Mouse (Mus musculus) ES-Bruce4 (cell line): ENCODE measurements around the gene Prss35. TPM values are rescaled to one million over a fixed set of nuclear protein-coding genes. Genes with fewer than 3 reads are reported as not detected.

Experiments used
- H3K27ac ChIP-seq: 2 replicates; pipeline ENCODE4 v1.5.1; 2012; ENCODE audit warnings: low read length, inconsistent platforms; ENCODE audit not compliant: insufficient read depth
- H3K27me3 ChIP-seq: 2 replicates; pipeline ENCODE4 v1.6.1; 2012; ENCODE audit warnings: mild to moderate bottlenecking, low read length, inconsistent platforms; ENCODE audit not compliant: control insufficient read depth, poor library complexity, insufficient read depth, severe bottlenecking
- H3K36me3 ChIP-seq: 2 replicates; pipeline ENCODE4 v1.6.1; 2012; ENCODE audit warnings: inconsistent platforms, mild to moderate bottlenecking, low read length, moderate library complexity; ENCODE audit not compliant: control insufficient read depth, poor library complexity, insufficient read depth, severe bottlenecking
- H3K4me1 ChIP-seq: one replicate; pipeline ENCODE4 v1.8.1; 2011; ENCODE audit warnings: low read length; ENCODE audit not compliant: control insufficient read depth, insufficient read depth
- H3K4me3 ChIP-seq: 2 replicates; pipeline ENCODE4 v1.5.1; 2011; ENCODE audit warnings: low read depth, mild to moderate bottlenecking, low read length
- H3K9ac ChIP-seq: 2 replicates; pipeline ENCODE4 v1.6.1; 2012; ENCODE audit warnings: low read depth, mild to moderate bottlenecking, inconsistent platforms; ENCODE audit not compliant: poor library complexity, severe bottlenecking
- H3K9me3 ChIP-seq: replicated peaks from 2 replicates; pipeline ENCODE4 v1.6.1; 2012; ENCODE audit warnings: mild to moderate bottlenecking, low read length, inconsistent platforms; ENCODE audit not compliant: control insufficient read depth, poor library complexity, insufficient read depth, severe bottlenecking
- CTCF ChIP-seq: IDR thresholded peaks from one replicate; pipeline ENCODE4 v1.8.1; 2011; ENCODE audit warnings: low read depth, low read length
- EP300 ChIP-seq: IDR thresholded peaks from 2 replicates; pipeline ENCODE4 v1.6.1; 2011; ENCODE audit warnings: low read depth, low read length; ENCODE audit not compliant: insufficient read depth
- POLR2A ChIP-seq: IDR thresholded peaks from one replicate; pipeline ENCODE4 v1.8.1; 2011; ENCODE audit warnings: low read length; ENCODE audit not compliant: insufficient read depth
- polyA plus RNA-seq: library from polyadenylated mRNA; stranded (reverse); fragments of >200 nt; gene quantifications from 2 replicates; pipeline ENCODE4 v1.2.4, GENCODE M21; 2011; ENCODE audit warnings: low read depth; ENCODE audit not compliant: missing spikeins, insufficient read depth, insufficient read length

Prss35 gene
- polyA plus RNA-seq, 1 experiment = 0.18 TPM

DNA sequence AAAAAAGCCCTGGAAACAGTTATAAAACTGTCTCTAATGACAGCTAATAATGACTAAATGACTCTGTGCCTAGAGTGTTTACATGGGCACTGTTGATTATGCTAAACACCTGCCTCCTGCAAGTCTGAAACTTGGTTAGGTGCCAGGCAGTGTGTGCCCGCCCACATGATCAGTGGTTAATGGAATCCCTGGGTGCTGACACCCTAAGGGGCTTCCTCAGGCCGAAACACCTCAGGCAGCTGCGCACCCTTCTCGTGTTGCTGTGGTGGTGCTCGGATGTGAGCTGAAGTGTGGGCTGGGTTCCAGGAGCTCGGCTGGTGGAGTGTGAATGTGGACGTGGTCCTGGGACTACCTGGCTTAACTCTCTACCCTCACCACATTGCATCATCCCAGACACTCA, 33.9 kb downstream of the Prss35 start:
- no peaks in the 10 kb centered on the region for H3K4me1 ChIP-seq
- no peak overlapping the region for H3K4me3 ChIP-seq
- H3K27ac ChIP-seq = no peak overlapping the region

GRCm38 (mm10) chr9:86778212-86778611, 34.8 kb downstream of the Prss35 start:
- Histone ChIP-seq H3K9ac (no peak overlapping the region), H3K27me3 (no peaks in the 10 kb centered on the region), H3K4me1 (no peaks in the 10 kb centered on the region), H3K9me3 (no peaks in the 10 kb centered on the region), H3K4me3 (no peak overlapping the region), H3K36me3 (no peaks in the 10 kb centered on the region), H3K27ac (no peak overlapping the region)
- TF ChIP-seq CTCF = no peak
- no peak for TF ChIP-seq POLR2A
- TF ChIP-seq EP300 = no peak

More for the DNA sequence above, 33.9 kb downstream of the Prss35 start:
- Histone ChIP-seq H3K9me3 (no peaks in the 10 kb centered on the region), H3K27me3 (no peaks in the 10 kb centered on the region), H3K36me3 (no peaks in the 10 kb centered on the region), H3K9ac (no peak overlapping the region)
- no peak for TF ChIP-seq POLR2A
- TF ChIP-seq EP300 = no peak
- no peak for TF ChIP-seq CTCF

GRCm38 (mm10) chr9:86781426-86781825, 38.0 kb downstream of the Prss35 start:
- H3K9me3 ChIP-seq = no peaks in the 10 kb centered on the region
- TF ChIP-seq EP300 (no peak), POLR2A (no peak), CTCF (no peak)
- no peaks in the 10 kb centered on the region for H3K27me3 ChIP-seq

GRCm38 (mm10) chr9:86782836-86783235, 39.4 kb downstream of the Prss35 start:
- H3K9me3 ChIP-seq = no peaks in the 10 kb centered on the region
- H3K4me3 ChIP-seq = no peak overlapping the region
- H3K36me3 ChIP-seq = no peaks in the 10 kb centered on the region
- no peaks in the 10 kb centered on the region for H3K4me1 ChIP-seq
- TF ChIP-seq CTCF (no peak), POLR2A (no peak), EP300 (no peak)
- no peak overlapping the region for H3K27ac ChIP-seq
- H3K27me3 ChIP-seq = no peaks in the 10 kb centered on the region
- H3K9ac ChIP-seq = no peak overlapping the region

More at GRCm38 (mm10) chr9:86781426-86781825, 38.0 kb downstream of the Prss35 start:
- Histone ChIP-seq H3K36me3 (no peaks in the 10 kb centered on the region), H3K9ac (no peak overlapping the region), H3K4me1 (no peaks in the 10 kb centered on the region), H3K27ac (no peak overlapping the region), H3K4me3 (no peak overlapping the region)

DNA sequence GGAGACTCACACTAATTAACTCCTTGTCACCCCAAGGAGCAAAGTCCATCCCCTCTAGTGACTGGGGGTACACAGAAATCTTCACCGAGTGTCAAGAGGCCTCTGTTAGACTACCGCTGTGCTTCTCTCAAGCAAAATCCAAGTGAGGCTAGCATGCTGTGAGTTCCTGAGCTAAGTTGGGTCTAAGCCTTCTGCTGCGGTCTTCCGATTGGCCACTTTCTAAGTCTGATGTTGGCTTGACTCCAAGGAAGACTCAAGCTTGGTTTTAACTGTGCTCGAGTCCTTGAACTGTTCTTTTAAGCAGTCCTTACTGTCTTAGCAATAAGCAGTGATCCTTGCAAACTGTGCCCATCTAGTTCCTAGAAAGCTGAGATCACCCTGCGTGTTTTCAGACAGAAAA, 45.7 kb downstream of the Prss35 start:
- Histone ChIP-seq H3K27ac (no peak overlapping the region), H3K36me3 (no peaks in the 10 kb centered on the region)

DNA sequence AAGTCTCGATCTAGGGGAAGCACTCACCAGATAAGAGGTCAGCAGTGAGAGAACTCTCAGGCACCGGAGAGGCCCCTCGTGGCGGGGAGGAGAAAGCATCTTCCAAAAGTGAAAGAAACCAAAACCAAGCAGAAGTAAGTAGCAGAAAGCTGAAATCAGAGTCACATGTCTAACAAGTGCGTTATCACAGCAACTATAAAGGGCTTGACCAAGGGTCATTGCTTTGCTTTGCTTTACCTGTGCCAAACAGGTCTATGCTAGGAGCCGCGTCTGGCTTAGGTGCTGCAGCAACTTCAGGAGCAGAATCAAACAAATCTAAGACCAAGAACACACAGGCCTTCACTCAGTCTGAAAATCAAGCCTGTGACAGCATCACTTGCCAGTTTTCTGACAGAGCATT, 48.5 kb downstream of the Prss35 start:
- Histone ChIP-seq H3K36me3 (no peaks in the 10 kb centered on the region), H3K4me1 (no peaks in the 10 kb centered on the region), H3K27ac (no peak overlapping the region), H3K9ac (no peak overlapping the region), H3K27me3 (no peaks in the 10 kb centered on the region), H3K4me3 (no peak overlapping the region), H3K9me3 (no peaks in the 10 kb centered on the region)
- TF ChIP-seq CTCF (no peak), EP300 (no peak), POLR2A (no peak)

More for the DNA sequence above, 45.7 kb downstream of the Prss35 start:
- no peaks in the 10 kb centered on the region for H3K4me1 ChIP-seq
- TF ChIP-seq POLR2A (no peak), CTCF (no peak), EP300 (no peak)
- no peak overlapping the region for H3K9ac ChIP-seq
- H3K4me3 ChIP-seq = no peak overlapping the region
- no peaks in the 10 kb centered on the region for H3K9me3 ChIP-seq
- H3K27me3 ChIP-seq = no peaks in the 10 kb centered on the region
